In genomic region chr14:99029987-99030386, GRCm38 (mm10) we compare ENCODE assay signal across 26 mouse cellular contexts. TPM values are rescaled to one million over a fixed set of nuclear protein-coding genes. Genes with fewer than 3 reads are reported as not detected.
DNase-seq lines count a peak whose midpoint lies in the region; ATAC-seq and TF ChIP-seq lines count a peak whose summit lies in the region.
"Had no signal": no experiment of that assay in that cellular context is flagged by ENCODE, and none has a peak within 500 bp of the region (broad histone marks: within the 10 kb centered on the region; RNA-seq: fewer than 3 reads in every experiment).

No protein-coding gene starts in this region.

- H3K4me1 ChIP-seq in embryonic facial prominence, embryonic 11.5 days (ENCODE audit: control insufficient read depth, insufficient read depth, low read length), result no peaks in the 10 kb centered on the region
- no peaks in the 10 kb centered on the region for H3K4me1 ChIP-seq in embryonic facial prominence, embryonic 10.5 days
- no peaks in the 10 kb centered on the region for H3K4me1 ChIP-seq in intestine, embryonic 14.5 days (replicated peaks; ENCODE audit: control insufficient read depth, insufficient read depth, low read length)
- no peaks in the 10 kb centered on the region for H3K4me1 ChIP-seq in intestine, embryonic 15.5 days (replicated peaks)
- H3K4me1 ChIP-seq: liver, embryonic 15.5 days; megakaryocyte, embryonic 14.5 days had no signal

- H3K27me3 ChIP-seq in embryonic facial prominence, embryonic 11.5 days (ENCODE audit: control insufficient read depth, insufficient read depth, low read length), result no peaks in the 10 kb centered on the region
- H3K27me3 ChIP-seq in embryonic facial prominence, embryonic 10.5 days (replicated peaks; ENCODE audit: low read depth, poor library complexity, severe bottlenecking), result no peaks in the 10 kb centered on the region
- H3K27me3 ChIP-seq in intestine, embryonic 14.5 days (replicated peaks; ENCODE audit: control insufficient read depth, insufficient read depth, low read length), result no peaks in the 10 kb centered on the region
- no peaks in the 10 kb centered on the region for H3K27me3 ChIP-seq in intestine, embryonic 15.5 days (replicated peaks)
- H3K27me3 ChIP-seq: liver, embryonic 15.5 days; megakaryocyte, embryonic 14.5 days; midbrain, embryonic 13.5 days; neural tube, embryonic 13.5 days had no signal

- 0 out of 2 replicates have a peak, but pooled peaks have one; percentile 14 for ATAC-seq in embryonic facial prominence, embryonic 11.5 days (replicated peaks; ENCODE audit: insufficient number of reproducible peaks, low FRiP score, low TSS enrichment, low read depth)
- ATAC-seq in intestine, embryonic 14.5 days (replicated peaks; ENCODE audit: low FRiP score, low TSS enrichment, low read depth), result no peak
- ATAC-seq in intestine, embryonic 15.5 days, result no peak
- ATAC-seq: forebrain, postnatal 0 days; intestine, postnatal 0 days; midbrain, embryonic 13.5 days had no signal

- intact Hi-C loops in left cerebral cortex, adult 2 months (cut with DNase I), result no loop called here

- no peak for TF ChIP-seq CTCF in left cerebral cortex, adult 2 months (IDR thresholded peaks at IDR 0.05)

- H3K27ac ChIP-seq in embryonic facial prominence, embryonic 11.5 days (replicated peaks; ENCODE audit: low read depth, low read length), result no peak overlapping the region
- no peak overlapping the region for H3K27ac ChIP-seq in embryonic facial prominence, embryonic 10.5 days (replicated peaks)
- H3K27ac ChIP-seq in intestine, embryonic 14.5 days (ENCODE audit: low read depth), result no peak overlapping the region
- H3K27ac ChIP-seq in intestine, embryonic 15.5 days, result no peak overlapping the region
- H3K27ac ChIP-seq in left cerebral cortex, adult 2 months, result no peak overlapping the region
- H3K27ac ChIP-seq: heart, embryonic 10.5 days; liver, embryonic 15.5 days; midbrain, embryonic 13.5 days; neural tube, embryonic 13.5 days had no signal

- no peaks in the 10 kb centered on the region for H3K9me3 ChIP-seq in embryonic facial prominence, embryonic 11.5 days (replicated peaks; ENCODE audit: control insufficient read depth, low read length)
- no peaks in the 10 kb centered on the region for H3K9me3 ChIP-seq in embryonic facial prominence, embryonic 10.5 days
- 0 out of 2 replicates have a peak, but pooled peaks cover 4% of the 10 kb centered on the region for H3K9me3 ChIP-seq in intestine, embryonic 14.5 days (ENCODE audit: control insufficient read depth, low read length)
- H3K9me3 ChIP-seq in intestine, embryonic 15.5 days, result no peaks in the 10 kb centered on the region
- H3K9me3 ChIP-seq: heart, embryonic 10.5 days; liver, embryonic 15.5 days; midbrain, embryonic 13.5 days had no signal

- no peak for DNase-seq in embryonic facial prominence, embryonic 11.5 days (ENCODE audit: low spot score)
- no peak for DNase-seq in embryonic facial prominence, embryonic 10.5 days (ENCODE audit: low spot score)
- DNase-seq in intestine, embryonic 14.5 days (ENCODE audit: low spot score), result peak; percentile 42
- DNase-seq in right cerebral cortex, adult 2 months (ENCODE audit: low spot score in 2 of 2), result peak; percentile 23 to 31
- DNase-seq in right cerebral cortex, postnatal 36 days (ENCODE audit: low spot score in 2 of 2), result no peak
- no peak for DNase-seq in kidney, postnatal 4 days
- no peak for DNase-seq in left cerebral cortex, adult 2 months (ENCODE audit: extremely low spot score in 1 of 2, low spot score in 2 of 2)
- DNase-seq: adrenal gland, postnatal 14 days; cerebellum, adult 8-10 months; cerebellum, postnatal 36 days; embryo, embryonic 11 days; forebrain, postnatal 0 days; kidney, postnatal 36 days; layer of hippocampus, adult 9-11 months; liver; retina, postnatal 1 day had no signal

- WGBS in embryonic facial prominence, embryonic 11.5 days, result 88% methylated on average over 5 of the region's 5 CpGs
- WGBS in embryonic facial prominence, embryonic 10.5 days, result 86% methylated on average over 5 of the region's 5 CpGs
- WGBS in intestine, embryonic 14.5 days, result 69% methylated on average over 5 of the region's 5 CpGs
- WGBS in intestine, embryonic 15.5 days, result 68% methylated on average over 5 of the region's 5 CpGs

- no peak overlapping the region for H3K4me2 ChIP-seq in embryonic facial prominence, embryonic 11.5 days (ENCODE audit: low read depth, low read length)
- H3K4me2 ChIP-seq in intestine, embryonic 14.5 days (ENCODE audit: low read length), result no peak overlapping the region
- H3K4me2 ChIP-seq in intestine, embryonic 15.5 days (replicated peaks), result no peak overlapping the region
- H3K4me2 ChIP-seq: liver, embryonic 15.5 days; midbrain, embryonic 13.5 days; neural tube, embryonic 13.5 days had no signal

- no peak overlapping the region for H3K9ac ChIP-seq in embryonic facial prominence, embryonic 11.5 days (replicated peaks; ENCODE audit: low read length)
- no peak overlapping the region for H3K9ac ChIP-seq in intestine, embryonic 14.5 days (ENCODE audit: low read length)
- no peak overlapping the region for H3K9ac ChIP-seq in intestine, embryonic 15.5 days
- H3K9ac ChIP-seq: forebrain, postnatal 0 days; liver, embryonic 15.5 days; midbrain, embryonic 13.5 days; neural tube, embryonic 13.5 days had no signal

- no peak overlapping the region for H3K4me3 ChIP-seq in embryonic facial prominence, embryonic 11.5 days (ENCODE audit: low read depth, low read length)
- no peak overlapping the region for H3K4me3 ChIP-seq in embryonic facial prominence, embryonic 10.5 days
- H3K4me3 ChIP-seq in intestine, embryonic 14.5 days (ENCODE audit: low read depth, low read length), result no peak overlapping the region
- H3K4me3 ChIP-seq in intestine, embryonic 15.5 days (replicated peaks), result no peak overlapping the region
- no peak overlapping the region for H3K4me3 ChIP-seq in left cerebral cortex, adult 2 months
- H3K4me3 ChIP-seq: heart, embryonic 10.5 days; liver, embryonic 15.5 days; megakaryocyte, embryonic 14.5 days; midbrain, embryonic 13.5 days; neural tube, embryonic 13.5 days had no signal

- H3K36me3 ChIP-seq in embryonic facial prominence, embryonic 11.5 days (replicated peaks; ENCODE audit: control insufficient read depth, insufficient read depth, low read depth, low read length), result no peaks in the 10 kb centered on the region; the same call in 1 of the 2 replicates
- peaks cover 25% of the 10 kb centered on the region for H3K36me3 ChIP-seq in embryonic facial prominence, embryonic 10.5 days (replicated peaks)
- H3K36me3 ChIP-seq in intestine, embryonic 14.5 days (ENCODE audit: control insufficient read depth, insufficient read depth, low read length), result peaks cover 4% of the 10 kb centered on the region; the same call in 1 of the 2 replicates
- H3K36me3 ChIP-seq in intestine, embryonic 15.5 days, result no peaks in the 10 kb centered on the region

RNA-seq across cellular contexts. Expression of gene Mzt1, which starts 15.9 kb away (rescaled TPM):
- polyA plus RNA-seq in embryonic facial prominence, embryonic 11.5 days (2014; fragmentation: Nextera tagmentation; extraction: Ambion mirVana), result 95.2 and 107 TPM in 2 replicates
- 96.8 and 101 TPM in 2 replicates for polyA plus RNA-seq in embryonic facial prominence, embryonic 10.5 days (2016; fragmentation: Nextera tagmentation; extraction: Ambion mirVana)
- 53.1 and 64.1 TPM in 2 replicates for polyA plus RNA-seq in intestine, embryonic 14.5 days (2014; fragmentation: Nextera tagmentation; extraction: Ambion mirVana)
- 60.8 and 70.6 TPM in 2 replicates for polyA plus RNA-seq in intestine, embryonic 15.5 days (2015; fragmentation: Nextera tagmentation; extraction: Ambion mirVana)
- 10 to 100 TPM; 65.5 to 67.0 TPM for total RNA-seq in left cerebral cortex, adult 2 months (2021)

RNA-seq across cellular contexts. Expression of gene Bora, which starts 16.0 kb away (rescaled TPM):
- 71.4 and 74.0 TPM in 2 replicates for polyA plus RNA-seq in embryonic facial prominence, embryonic 11.5 days (2014; fragmentation: Nextera tagmentation; extraction: Ambion mirVana)
- 87.0 and 93.0 TPM in 2 replicates for polyA plus RNA-seq in embryonic facial prominence, embryonic 10.5 days (2016; fragmentation: Nextera tagmentation; extraction: Ambion mirVana)
- polyA plus RNA-seq in intestine, embryonic 14.5 days (2014; fragmentation: Nextera tagmentation; extraction: Ambion mirVana), result 69.4 and 76.9 TPM in 2 replicates
- 61.2 and 61.8 TPM in 2 replicates for polyA plus RNA-seq in intestine, embryonic 15.5 days (2015; fragmentation: Nextera tagmentation; extraction: Ambion mirVana)
- 1 to 10 TPM; 2.6 to 4.1 TPM for total RNA-seq in left cerebral cortex, adult 2 months (2021)

RNA-seq across cellular contexts. Expression of gene Rpl36a-ps1, which starts 35.9 kb away (rescaled TPM):
- polyA plus RNA-seq in embryonic facial prominence, embryonic 11.5 days (2014; fragmentation: Nextera tagmentation; extraction: Ambion mirVana), result 2.5 TPM in 1 of 2 replicates, not detected in the other
- 1.4 TPM in 1 of 2 replicates, not detected in the other for polyA plus RNA-seq in embryonic facial prominence, embryonic 10.5 days (2016; fragmentation: Nextera tagmentation; extraction: Ambion mirVana)
- 2.6 TPM in 1 of 2 replicates, not detected in the other for polyA plus RNA-seq in intestine, embryonic 14.5 days (2014; fragmentation: Nextera tagmentation; extraction: Ambion mirVana)
- polyA plus RNA-seq in intestine, embryonic 15.5 days (2015; fragmentation: Nextera tagmentation; extraction: Ambion mirVana), result 0.96 and 1.6 TPM in 2 replicates
- total RNA-seq in left cerebral cortex, adult 2 months (2021), result 1 to 10 TPM in 1 of 2 experiments, not detected in 1; 3.2 TPM
- total RNA-seq: left cerebral cortex, adult 18-20 months had no signal
- polyA plus RNA-seq: forebrain, postnatal 0 days; gonadal fat pad, adult 2 months; neural tube, embryonic 13.5 days; small intestine, adult 2 months had no signal

Comparison
In these comparisons a context has a peak if more than half of its experiments do, and no peak if none do; other contexts are left out.
1. DNase-seq: peak in intestine, embryonic 14.5 days (single experiment) and right cerebral cortex, adult 2 months (2 of 2); none in embryonic facial prominence, embryonic 11.5 days (single experiment), embryonic facial prominence, embryonic 10.5 days (single experiment), right cerebral cortex, postnatal 36 days (0 of 2), kidney, postnatal 4 days (0 of 2) and left cerebral cortex, adult 2 months (0 of 2).